ENCODE assay signal across 19 mouse cellular contexts in genomic region chr17:24584520-24584919, GRCm38 (mm10). TPM values are rescaled to one million over a fixed set of nuclear protein-coding genes. Genes with fewer than 3 reads are reported as not detected.
DNase-seq lines count a peak whose midpoint lies in the region; ATAC-seq and TF ChIP-seq lines count a peak whose summit lies in the region.
"Had no signal": no experiment of that assay in that cellular context is flagged by ENCODE, and none has a peak within 500 bp of the region (broad histone marks: within the 10 kb centered on the region; RNA-seq: fewer than 3 reads in every experiment).

No protein-coding gene starts in this region.

- no peak overlapping the region for H3K4me3 ChIP-seq in heart, embryonic 12.5 days
- no peak overlapping the region for H3K4me3 ChIP-seq in lung, embryonic 14.5 days (ENCODE audit: low read depth, low read length)
- no peak overlapping the region for H3K4me3 ChIP-seq in liver, postnatal 0 days (ENCODE audit: low read depth, low read length)
- H3K4me3 ChIP-seq: embryonic facial prominence, embryonic 13.5 days; gastrocnemius, adult 2 months had no signal

- ATAC-seq in heart, embryonic 12.5 days (ENCODE audit: insufficient number of reproducible peaks, low FRiP score), result no peak
- no peak for ATAC-seq in lung, embryonic 14.5 days (ENCODE audit: insufficient read depth)
- ATAC-seq in liver, postnatal 0 days, result peak; percentile 50; the same call in 1 of the 2 replicates
- ATAC-seq: activated CD4-positive, CD25-positive, alpha-beta regulatory T cell, adult 4 months; hindbrain, embryonic 16.5 days; Patski had no signal

- H3K4me1 ChIP-seq in heart, embryonic 12.5 days (replicated peaks), result no peaks in the 10 kb centered on the region
- no peaks in the 10 kb centered on the region for H3K4me1 ChIP-seq in lung, embryonic 14.5 days (ENCODE audit: insufficient read depth)
- H3K4me1 ChIP-seq in liver, postnatal 0 days (ENCODE audit: insufficient read depth), result no peaks in the 10 kb centered on the region; the same call in 1 of the 2 replicates
- H3K4me1 ChIP-seq: embryonic facial prominence, embryonic 13.5 days had no signal

- H3K9me3 ChIP-seq in heart, embryonic 12.5 days (replicated peaks), result no peaks in the 10 kb centered on the region
- no peaks in the 10 kb centered on the region for H3K9me3 ChIP-seq in lung, embryonic 14.5 days (ENCODE audit: low read depth, low read length)
- H3K9me3 ChIP-seq in liver, postnatal 0 days (ENCODE audit: low read length), result no peaks in the 10 kb centered on the region
- H3K9me3 ChIP-seq: embryonic facial prominence, embryonic 13.5 days had no signal

- H3K9ac ChIP-seq in heart, embryonic 12.5 days, result no peak overlapping the region
- H3K9ac ChIP-seq in lung, embryonic 14.5 days, result no peak overlapping the region
- no peak overlapping the region; the same call in 1 of the 2 replicates for H3K9ac ChIP-seq in liver, postnatal 0 days (replicated peaks)
- H3K9ac ChIP-seq: embryonic facial prominence, embryonic 13.5 days had no signal

- no peak for TF ChIP-seq CTCF in lung, embryonic 14.5 days (IDR thresholded peaks at IDR 0.05; ENCODE audit: low read depth)
- no peak for TF ChIP-seq CTCF in liver, postnatal 0 days (IDR thresholded peaks at IDR 0.05; ENCODE audit: low read depth)

- no peak for TF ChIP-seq EP300 in liver, postnatal 0 days (IDR thresholded peaks at IDR 0.05; ENCODE audit: low read depth)

- peak overlapping the region; percentile 37; the same call in 1 of the 2 replicates for H3K27ac ChIP-seq in heart, embryonic 12.5 days (ENCODE audit: poor library complexity, severe bottlenecking)
- H3K27ac ChIP-seq in lung, embryonic 14.5 days (ENCODE audit: low read depth), result no peak overlapping the region
- peak overlapping the region; percentile 41 for H3K27ac ChIP-seq in liver, postnatal 0 days (ENCODE audit: low read depth)
- H3K27ac ChIP-seq: embryonic facial prominence, embryonic 13.5 days; gastrocnemius, adult 2 months; kidney, postnatal 0 days had no signal

- WGBS in heart, embryonic 12.5 days, result 63% methylated on average over 3 of the region's 3 CpGs
- 55% methylated on average over 3 of the region's 3 CpGs for WGBS in lung, embryonic 14.5 days
- 41% methylated on average over 3 of the region's 3 CpGs for WGBS in liver, postnatal 0 days (ENCODE audit: insufficient replicate concordance)

- DNase-seq in heart, adult 11 months, result no peak
- DNase-seq in lung, embryonic 14.5 days, result peak; percentile 9
- no peak for DNase-seq in lung, postnatal 14 days
- DNase-seq in adipocyte (ENCODE audit: low spot score), result peak; percentile 89
- no peak for DNase-seq in liver, postnatal 0 days
- DNase-seq in yolk sac, embryonic 10.5 days (ENCODE audit: low spot score), result no peak
- no peak for DNase-seq in left cerebral cortex, adult 18-20 months (ENCODE audit: low spot score in 2 of 2)
- DNase-seq: adrenal gland, postnatal 36 days; B cell, adult 2 months; cerebellum, adult 9-10 months; gastrocnemius, adult 2 months; heart, postnatal 10 days; kidney, adult 11 months had no signal

- H3K4me2 ChIP-seq in heart, embryonic 12.5 days, result no peak overlapping the region
- no peak overlapping the region for H3K4me2 ChIP-seq in lung, embryonic 14.5 days
- no peak overlapping the region for H3K4me2 ChIP-seq in liver, postnatal 0 days (ENCODE audit: low read depth, low read length)
- H3K4me2 ChIP-seq: embryonic facial prominence, embryonic 13.5 days had no signal

- H3K36me3 ChIP-seq in heart, embryonic 12.5 days, result peaks cover 74% of the 10 kb centered on the region
- peaks cover 81% of the 10 kb centered on the region for H3K36me3 ChIP-seq in lung, embryonic 14.5 days (ENCODE audit: insufficient read depth)
- H3K36me3 ChIP-seq in liver, postnatal 0 days (replicated peaks; ENCODE audit: insufficient read depth, low read length), result peaks cover 31% of the 10 kb centered on the region

- no peaks in the 10 kb centered on the region for H3K27me3 ChIP-seq in heart, embryonic 12.5 days (replicated peaks)
- no peaks in the 10 kb centered on the region for H3K27me3 ChIP-seq in lung, embryonic 14.5 days (ENCODE audit: insufficient read depth, low read length)
- H3K27me3 ChIP-seq in liver, postnatal 0 days (ENCODE audit: insufficient read depth, low read length), result no peaks in the 10 kb centered on the region
- H3K27me3 ChIP-seq: embryonic facial prominence, embryonic 13.5 days; Patski had no signal

RNA-seq across cellular contexts. Expression of gene Pkd1, which starts 34.9 kb away (rescaled TPM):
- polyA plus RNA-seq in heart, embryonic 12.5 days (2016; fragmentation: Nextera tagmentation; extraction: Ambion mirVana), result 18.1 and 18.9 TPM in 2 replicates
- 27.6 and 34.0 TPM in 2 replicates for polyA plus RNA-seq in lung, embryonic 14.5 days (2014; fragmentation: Nextera tagmentation; extraction: Ambion mirVana)
- 2.7 and 2.8 TPM in 2 replicates for polyA plus RNA-seq in liver, postnatal 0 days (2015; fragmentation: Nextera tagmentation; extraction: Ambion mirVana)
- total RNA-seq in left cerebral cortex, adult 18-20 months (2021), result 10 to 100 TPM; 67.5 to 71.2 TPM

RNA-seq across cellular contexts. Expression of gene Tsc2, which starts 47.9 kb away (rescaled TPM):
- 66.5 and 74.6 TPM in 2 replicates for polyA plus RNA-seq in heart, embryonic 12.5 days (2016; fragmentation: Nextera tagmentation; extraction: Ambion mirVana)
- polyA plus RNA-seq in lung, embryonic 14.5 days (2014; fragmentation: Nextera tagmentation; extraction: Ambion mirVana), result 62.2 and 66.5 TPM in 2 replicates
- polyA plus RNA-seq in liver, postnatal 0 days (2015; fragmentation: Nextera tagmentation; extraction: Ambion mirVana), result 9.3 and 11.3 TPM in 2 replicates
- total RNA-seq in left cerebral cortex, adult 18-20 months (2021), result 100 to 1,000 TPM; 136 to 153 TPM

RNA-seq across cellular contexts. Expression of gene Nthl1, which starts 48.0 kb away (rescaled TPM):
- 7.8 and 8.3 TPM in 2 replicates for polyA plus RNA-seq in heart, embryonic 12.5 days (2016; fragmentation: Nextera tagmentation; extraction: Ambion mirVana)
- polyA plus RNA-seq in lung, embryonic 14.5 days (2014; fragmentation: Nextera tagmentation; extraction: Ambion mirVana), result 15.9 and 18.6 TPM in 2 replicates
- polyA plus RNA-seq in liver, postnatal 0 days (2015; fragmentation: Nextera tagmentation; extraction: Ambion mirVana), result 3.6 and 4.3 TPM in 2 replicates
- 1 to 10 TPM; 4.1 to 7.4 TPM for total RNA-seq in left cerebral cortex, adult 18-20 months (2021)

RNA-seq across cellular contexts. Expression of gene Rab26, which starts 50.5 kb away (rescaled TPM):
- 1.2 TPM in 2 replicates for polyA plus RNA-seq in heart, embryonic 12.5 days (2016; fragmentation: Nextera tagmentation; extraction: Ambion mirVana)
- polyA plus RNA-seq in lung, embryonic 14.5 days (2014; fragmentation: Nextera tagmentation; extraction: Ambion mirVana), result 2.8 and 3.1 TPM in 2 replicates
- 0.45 and 0.81 TPM in 2 replicates for polyA plus RNA-seq in liver, postnatal 0 days (2015; fragmentation: Nextera tagmentation; extraction: Ambion mirVana)
- 10 to 100 TPM; 45.8 to 50.0 TPM for total RNA-seq in left cerebral cortex, adult 18-20 months (2021)
- total RNA-seq: gastrocnemius, adult 2 months had no signal

RNA-seq across cellular contexts. Expression of gene Traf7, which starts 56.8 kb away (rescaled TPM):
- polyA plus RNA-seq in heart, embryonic 12.5 days (2016; fragmentation: Nextera tagmentation; extraction: Ambion mirVana), result 71.8 and 81.4 TPM in 2 replicates
- 103 and 106 TPM in 2 replicates for polyA plus RNA-seq in lung, embryonic 14.5 days (2014; fragmentation: Nextera tagmentation; extraction: Ambion mirVana)
- polyA plus RNA-seq in liver, postnatal 0 days (2015; fragmentation: Nextera tagmentation; extraction: Ambion mirVana), result 14.1 and 17.2 TPM in 2 replicates
- 10 to 100 TPM; 64.2 to 83.9 TPM for total RNA-seq in left cerebral cortex, adult 18-20 months (2021)

Comparison
In these comparisons a context has a peak if more than half of its experiments do, and no peak if none do; other contexts are left out.
1. DNase-seq: peak in lung, embryonic 14.5 days (single experiment) and adipocyte (single experiment); none in heart, adult 11 months (single experiment), lung, postnatal 14 days (single experiment), liver, postnatal 0 days (single experiment), yolk sac, embryonic 10.5 days (single experiment) and left cerebral cortex, adult 18-20 months (0 of 2).